Mouse (Mus musculus) gastrocnemius, postnatal 14 days (tissue): ENCODE results near the gene Akap7. TPM values are rescaled to one million over a fixed set of nuclear protein-coding genes. Genes with fewer than 3 reads are reported as not detected.

ENCODE experiments used
- DNase-seq: peaks from one replicate; pipeline ENCODE4 v3.0.0; 2021; ENCODE audit warnings: mixed read lengths
- intact Hi-C: fragments of 180-260 bp; cut with DNase I; formaldehyde crosslinking; loops from one replicate; pipeline ENCODE4 v1.15.1; 2025; ENCODE audit warnings: low total_unique reads
- total RNA-seq, 2 experiments: library from RNA; stranded (reverse); gene quantifications; 2 replicates each; pipeline ENCODE4 v1.2.3; 2021

Gene Akap7
- total RNA-seq, 2 experiments from 2014 or later, result 36.8 to 41.5 TPM

DNA sequence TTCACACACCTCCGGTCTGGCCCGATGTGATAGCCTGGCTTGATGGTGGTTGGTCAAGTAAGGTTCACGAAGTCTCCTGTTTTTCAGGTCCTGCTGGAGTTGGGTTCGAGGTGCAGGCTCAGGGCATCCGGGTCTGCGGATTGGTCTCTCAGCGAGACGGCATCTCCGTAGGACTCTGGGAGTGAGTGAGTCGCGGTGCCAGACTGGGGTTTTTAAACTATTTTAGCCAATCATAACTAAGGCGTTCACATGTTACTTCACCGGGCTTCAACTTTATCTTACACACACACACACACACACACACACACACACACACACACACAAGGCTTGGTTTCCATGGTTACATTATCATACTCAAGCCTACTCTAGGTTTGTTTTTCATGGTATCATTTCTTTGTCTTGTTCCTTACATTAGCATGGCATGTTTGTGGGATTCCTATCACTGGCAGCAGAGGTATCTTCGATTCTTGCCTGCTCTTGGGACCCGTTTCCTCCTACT, 8.6 kb downstream of the Akap7 start:
- DNase-seq, result no peak
- intact Hi-C loops, result no loop called here

DNA sequence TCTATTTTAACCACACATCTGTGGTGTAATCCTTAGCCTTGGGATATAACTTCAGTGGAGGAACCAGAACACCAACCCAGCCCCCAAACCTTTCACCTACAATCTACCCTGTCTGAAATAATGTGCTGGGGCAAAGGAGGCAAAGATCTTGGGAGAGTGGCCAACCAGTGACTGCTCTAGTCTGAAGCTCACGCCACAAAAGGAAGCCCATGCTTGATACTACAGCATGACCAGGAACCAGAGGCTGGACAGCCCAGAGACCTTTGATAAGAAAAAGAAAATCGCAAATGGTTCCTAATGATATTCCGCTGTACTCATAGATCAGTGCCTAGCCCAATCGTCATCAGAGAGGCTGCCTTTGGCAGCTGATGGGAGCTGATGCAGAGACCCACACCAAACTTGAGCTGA, 9.4 kb downstream of the Akap7 start:
- intact Hi-C loops, result no loop called here

DNA sequence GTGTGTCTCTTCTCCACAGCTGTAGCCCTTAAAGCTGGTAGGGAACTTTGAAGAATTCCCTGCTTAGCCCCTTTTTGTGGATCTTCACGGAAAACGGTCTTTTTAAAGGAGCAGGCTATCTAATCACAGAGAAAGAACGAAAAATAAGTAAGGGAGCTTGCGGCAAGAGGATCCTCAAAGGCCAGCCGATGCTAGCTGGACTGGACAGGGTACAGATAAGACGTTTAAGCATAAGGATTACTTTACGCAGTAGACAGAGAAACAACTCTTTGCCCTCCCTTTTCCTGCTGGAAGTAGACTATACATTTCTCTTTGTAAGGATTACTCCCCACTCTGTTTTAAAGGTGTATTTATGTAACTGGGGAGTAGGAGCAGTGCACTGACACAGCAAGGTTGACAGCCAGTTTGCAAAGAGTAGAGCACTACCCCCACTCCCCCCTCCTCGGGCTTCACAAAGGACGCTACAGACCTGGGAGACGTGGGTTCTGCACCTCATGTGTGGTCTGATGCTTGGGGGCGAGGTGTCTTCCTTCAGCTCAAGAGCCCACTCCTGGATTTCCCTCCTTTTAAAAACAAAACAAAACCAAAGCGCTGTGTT, 9.9 kb downstream of the Akap7 start:
- DNase-seq, result no peak
- intact Hi-C loops, result no loop called here

More for the DNA sequence above, 9.4 kb downstream of the Akap7 start:
- no peak for DNase-seq

DNA sequence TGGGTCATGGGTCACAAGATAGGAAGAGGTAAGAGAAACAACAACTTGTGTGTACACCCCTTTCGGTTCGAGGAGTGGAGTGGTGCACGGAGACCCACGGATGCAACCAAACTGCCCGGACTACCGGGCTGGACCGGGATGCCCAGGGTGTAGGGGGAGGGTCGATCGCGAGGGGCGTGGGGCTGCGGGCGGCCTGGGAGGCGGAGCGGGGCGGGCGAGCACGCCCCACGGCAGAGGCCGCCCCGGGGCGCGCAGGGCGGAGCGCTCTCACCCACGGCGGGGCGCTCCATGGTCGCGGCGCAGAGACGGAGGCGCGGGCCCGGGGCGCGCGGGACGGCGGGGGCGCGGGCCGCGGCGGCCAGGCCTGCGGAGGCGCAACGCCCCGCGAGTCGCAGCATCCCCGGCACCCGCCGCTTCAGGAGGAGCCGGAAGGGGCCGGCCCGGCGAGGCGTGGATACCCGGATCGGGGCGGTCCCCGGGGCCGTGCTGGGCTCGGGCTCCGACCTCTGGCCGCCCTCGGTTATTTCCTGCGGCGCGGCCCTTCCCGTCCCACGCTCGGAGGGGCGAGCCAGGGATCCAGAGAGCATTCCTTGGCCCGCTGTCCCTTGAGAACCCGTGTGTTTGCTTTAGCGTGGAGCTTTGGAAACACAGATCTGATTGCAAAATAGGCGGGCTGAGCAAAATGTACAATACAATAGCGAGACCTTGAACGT, 10.9 kb downstream of the Akap7 start:
- intact Hi-C loops, result no loop called here
- DNase-seq, result peak; percentile 95

DNA sequence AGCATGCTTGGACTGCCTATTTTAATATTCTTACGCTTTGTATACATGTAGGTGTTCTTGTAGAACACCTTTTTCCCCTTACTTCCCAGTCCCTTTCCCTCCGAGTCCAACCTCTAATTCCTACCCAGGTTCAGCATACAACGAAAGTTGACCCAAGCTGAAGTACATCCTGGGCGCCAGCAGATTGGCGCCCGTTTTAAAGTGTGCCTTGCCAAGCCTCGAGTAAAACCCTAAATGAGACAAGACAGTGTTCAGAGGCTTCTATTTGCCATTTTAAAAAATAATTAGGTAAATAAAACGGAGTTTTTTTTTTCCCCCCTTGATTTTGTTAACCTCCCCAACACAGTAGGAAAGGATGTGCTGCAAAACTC, 11.4 kb downstream of the Akap7 start:
- DNase-seq, result no peak

DNA sequence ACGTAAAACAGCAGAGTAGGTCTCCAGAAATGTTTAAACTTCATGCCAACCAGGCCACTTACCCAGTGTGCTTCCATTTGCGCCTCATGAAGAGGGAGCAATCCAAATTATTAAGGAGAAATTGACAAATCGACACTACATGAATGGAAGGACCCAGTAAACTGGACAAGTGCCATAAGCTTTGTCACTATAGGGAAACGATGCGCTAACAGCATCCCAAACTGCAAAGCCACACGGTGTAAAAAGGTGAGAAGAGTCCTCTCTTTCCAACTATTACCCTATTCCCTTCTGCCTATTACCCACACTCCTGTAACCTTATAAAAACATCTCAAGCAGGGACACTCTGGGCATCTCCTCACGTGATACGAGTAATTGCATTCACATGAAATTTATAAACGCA, 11.8 kb downstream of the Akap7 start:
- no peak for DNase-seq
- intact Hi-C loops, result no loop called here

More for the DNA sequence above, 11.4 kb downstream of the Akap7 start:
- intact Hi-C loops, result no loop called here

DNA sequence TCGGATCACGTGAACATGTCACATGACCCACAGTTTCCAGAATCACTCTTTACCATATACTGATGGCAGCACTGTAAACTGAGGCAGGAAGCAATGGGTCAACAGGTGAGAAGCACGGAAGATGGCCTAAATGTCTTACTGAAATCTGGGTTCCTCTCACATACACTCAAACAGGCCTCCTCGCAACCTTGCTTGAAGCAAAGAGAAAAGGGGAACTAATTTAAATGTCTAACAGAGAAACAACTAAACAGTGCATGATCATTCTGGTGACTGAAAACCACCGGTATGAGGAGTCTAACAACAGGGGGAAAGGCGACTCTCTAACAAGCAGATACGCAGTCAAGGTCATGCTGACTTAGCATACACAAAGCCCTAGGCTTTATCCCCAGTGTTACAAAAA, 12.7 kb downstream of the Akap7 start:
- DNase-seq, result no peak
- intact Hi-C loops, result no loop called here

DNA sequence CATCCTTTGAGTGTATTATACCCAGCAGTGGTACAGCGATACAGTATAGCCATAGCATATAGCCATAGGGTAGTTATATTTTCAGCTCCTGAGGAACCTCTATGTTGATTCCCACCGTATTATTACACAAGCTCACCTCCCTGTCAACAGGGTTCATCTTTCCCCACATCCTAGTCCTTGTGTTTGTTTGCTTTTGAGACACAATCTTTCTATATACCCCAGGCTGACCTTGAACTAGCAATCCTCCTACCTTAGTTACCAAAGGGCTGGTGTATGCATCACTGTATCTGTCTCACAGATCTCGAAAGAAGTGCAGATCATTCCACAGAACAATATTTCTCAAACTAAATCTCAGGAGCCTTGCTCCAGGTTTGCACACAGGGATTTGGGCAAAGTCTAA, 13.9 kb downstream of the Akap7 start:
- DNase-seq, result no peak
- intact Hi-C loops, result no loop called here

DNA sequence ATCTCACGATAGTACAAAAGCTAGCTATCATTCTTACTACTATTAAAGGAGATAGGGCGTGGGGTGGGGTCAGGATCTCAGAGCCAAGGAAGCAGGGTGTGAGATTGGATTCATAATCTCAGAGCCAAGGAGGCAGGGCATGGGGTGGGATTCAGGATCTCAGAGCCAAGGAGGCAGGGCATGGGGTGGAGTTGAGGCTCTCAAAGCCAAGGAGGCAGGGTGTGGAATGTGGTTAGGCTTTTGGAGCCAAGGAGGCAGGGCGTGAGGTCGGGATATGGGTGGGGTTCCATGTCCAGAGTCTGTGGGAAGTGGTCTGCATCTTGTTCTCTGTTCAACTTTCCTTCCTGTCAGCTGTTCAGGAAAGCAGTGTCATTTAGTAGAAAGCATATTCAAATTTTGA, 16.6 kb downstream of the Akap7 start:
- intact Hi-C loops, result no loop called here
- DNase-seq, result peak; percentile 53

DNA sequence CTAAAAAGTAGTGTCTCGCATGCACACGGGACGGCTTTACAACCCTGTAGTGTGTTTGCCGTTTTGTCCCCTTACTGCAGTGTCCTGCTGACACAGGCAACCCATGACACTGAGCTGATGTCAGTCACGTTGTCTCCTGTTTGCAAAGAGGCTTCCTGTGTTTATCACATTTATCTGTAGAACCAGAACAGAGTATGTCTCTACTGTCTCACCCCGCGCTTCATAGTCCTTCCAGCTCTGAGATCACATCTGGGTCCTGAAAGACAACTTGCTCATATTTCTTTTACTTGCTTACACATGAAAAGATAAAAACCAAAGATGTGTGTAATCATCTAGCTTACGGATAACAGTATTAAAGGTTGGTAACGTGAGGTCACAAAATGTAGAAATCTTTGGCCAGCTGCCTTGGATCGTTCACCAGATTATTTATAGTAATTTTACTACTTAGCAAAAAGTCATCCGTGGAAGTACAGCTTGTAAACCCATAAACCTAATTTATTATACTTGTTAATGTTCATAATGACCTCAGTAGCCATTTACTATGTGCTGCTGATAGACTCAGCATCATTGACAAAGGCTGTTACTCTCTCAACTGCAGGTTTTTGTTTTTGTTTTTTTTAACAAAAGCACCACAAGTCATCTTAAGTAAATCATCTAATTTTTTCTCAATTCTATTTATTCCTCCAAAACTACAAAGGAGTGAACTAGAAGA, 22.4 kb downstream of the Akap7 start:
- intact Hi-C loops, result no loop called here
- no peak for DNase-seq

DNA sequence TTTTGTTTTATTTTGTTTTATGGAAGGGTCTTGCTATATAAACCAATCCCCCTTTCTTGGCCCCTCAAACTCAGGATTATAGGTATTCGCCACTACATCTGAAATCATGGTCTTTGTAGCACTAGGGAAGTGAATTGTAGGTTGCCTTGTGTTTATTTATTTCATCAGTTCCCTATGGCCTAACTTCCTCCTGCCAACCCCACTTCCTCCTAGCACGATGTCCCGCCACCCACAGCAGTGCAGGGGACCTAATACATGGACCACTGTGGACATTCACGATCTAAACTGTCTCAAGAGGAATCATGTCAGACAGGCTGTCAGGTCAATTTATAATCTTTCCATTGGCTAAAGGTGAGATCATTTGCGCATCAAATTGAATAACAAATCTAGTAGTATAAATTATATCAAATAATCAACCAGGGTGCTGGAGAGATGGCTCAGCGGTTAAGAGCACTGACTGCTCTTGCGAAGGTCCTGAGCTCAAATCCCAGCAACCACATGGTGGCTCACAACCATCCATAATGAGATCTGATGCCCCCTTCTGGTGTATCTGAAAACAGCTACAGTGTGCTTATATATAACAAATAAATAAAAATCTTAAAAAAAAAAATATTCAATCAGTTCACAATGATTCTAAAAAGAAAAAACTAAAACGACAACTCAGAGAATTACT, 23.1 kb downstream of the Akap7 start:
- intact Hi-C loops, result no loop called here
- DNase-seq, result no peak

DNA sequence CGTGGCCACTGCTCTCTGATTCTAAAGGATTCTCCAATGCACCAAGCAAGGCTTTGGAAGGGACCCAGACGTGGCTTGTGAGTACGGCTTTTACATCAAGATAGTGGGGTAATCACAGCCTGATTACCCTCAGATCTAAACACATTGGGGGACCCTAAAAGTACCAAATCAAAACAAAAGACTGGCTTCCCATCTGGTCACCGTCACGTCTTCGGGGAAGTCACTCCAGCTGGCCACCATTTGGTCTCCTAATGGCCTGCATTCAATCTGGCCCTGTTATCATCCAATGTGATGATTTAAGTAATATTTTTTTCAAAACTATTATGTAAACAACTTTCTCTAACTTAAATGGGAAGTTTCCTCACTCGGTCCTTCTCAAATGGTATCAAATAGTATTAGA, 24.3 kb downstream of the Akap7 start:
- DNase-seq, result no peak
- intact Hi-C loops, result no loop called here

DNA sequence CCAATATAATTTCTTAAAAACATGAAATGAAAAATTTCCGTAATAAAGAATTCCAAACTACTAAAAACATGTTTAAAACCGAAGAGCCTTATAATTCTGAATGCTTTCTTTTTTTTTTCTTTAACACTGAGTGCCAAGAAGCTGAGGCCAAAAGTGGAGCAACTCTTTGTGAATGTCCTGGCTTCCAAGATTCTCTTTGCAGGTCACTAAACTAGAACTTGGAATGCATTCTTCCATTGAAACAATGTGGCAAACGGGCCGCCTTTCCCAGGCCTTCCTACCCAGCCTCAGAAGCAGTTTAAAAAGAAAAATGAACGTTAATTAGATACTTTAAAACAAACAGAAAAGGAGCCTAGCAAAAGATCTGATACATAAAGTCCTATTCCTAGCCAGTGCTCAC, 27.5 kb downstream of the Akap7 start:
- no peak for DNase-seq
- intact Hi-C loops, result no loop called here

DNA sequence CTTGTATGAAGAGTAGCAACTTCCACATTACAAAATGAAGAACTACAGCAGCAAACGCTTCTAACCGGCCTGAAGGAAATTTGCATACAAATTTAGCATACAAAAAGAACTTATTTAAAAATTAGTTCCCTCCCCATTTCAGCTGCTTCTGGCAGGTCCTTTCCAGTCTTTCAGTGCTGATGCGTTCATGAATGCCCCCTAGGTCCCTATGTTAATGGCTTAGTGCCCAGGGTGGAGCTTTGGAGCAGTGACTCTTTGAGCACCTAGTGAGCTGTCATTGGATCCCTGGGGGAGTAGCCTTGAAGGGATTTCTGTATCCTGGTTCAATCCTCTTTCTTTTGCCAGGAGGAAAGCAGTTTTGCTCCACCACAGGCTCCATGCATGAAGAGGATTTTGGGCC, 28.3 kb downstream of the Akap7 start:
- no peak for DNase-seq
- intact Hi-C loops, result no loop called here

DNA sequence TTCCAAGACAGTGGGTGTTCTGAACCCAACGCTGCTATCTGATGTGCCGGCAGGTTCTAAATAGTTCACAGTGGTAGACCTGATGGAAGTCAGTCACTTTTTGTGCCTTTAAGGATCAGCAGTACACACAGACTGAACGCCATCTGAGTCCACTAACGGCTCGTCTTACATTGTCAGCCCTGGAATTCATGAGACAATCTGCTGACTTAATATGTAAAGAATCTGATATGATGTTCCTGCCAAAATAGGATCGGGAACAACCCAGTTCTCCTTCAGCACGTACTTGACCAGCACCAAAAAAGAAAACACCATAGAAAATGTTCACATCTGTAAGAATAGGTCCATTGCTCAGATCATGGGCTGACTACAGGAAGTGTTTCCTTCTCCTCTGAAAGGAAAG, 32.2 kb downstream of the Akap7 start:
- intact Hi-C loops, result no loop called here
- no peak for DNase-seq

DNA sequence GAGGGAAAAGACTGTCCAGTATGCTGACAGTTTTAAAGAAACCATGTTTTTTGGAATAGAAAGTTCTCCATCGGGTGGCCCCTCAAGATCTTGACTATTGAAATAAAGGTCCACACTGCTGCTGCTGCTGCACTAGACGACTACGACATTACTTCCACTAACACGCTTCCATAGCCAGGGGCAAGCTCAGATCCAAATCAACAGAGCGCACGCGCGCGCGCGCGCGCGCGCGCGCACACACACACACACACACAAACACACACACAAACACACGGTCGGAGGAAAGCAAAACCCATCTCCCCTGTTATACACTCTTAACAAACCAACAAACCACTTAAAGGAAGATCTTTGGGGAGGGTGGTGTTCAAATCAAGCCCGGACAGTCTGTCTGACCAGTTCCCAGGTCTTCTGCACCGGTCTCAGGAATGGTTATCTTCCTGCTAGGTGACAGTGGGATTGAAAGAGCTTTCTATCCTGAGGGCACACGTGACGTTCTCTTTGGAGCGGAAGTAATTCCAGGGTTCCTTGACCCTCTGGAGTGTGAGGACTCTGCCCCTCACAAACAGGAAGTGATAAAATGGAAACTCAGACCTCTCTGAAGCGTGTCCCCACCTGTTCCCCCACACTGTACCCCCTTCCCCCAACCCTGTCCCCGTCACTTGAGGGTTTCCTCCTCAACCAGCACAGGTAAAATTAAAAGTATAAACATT, 32.9 kb downstream of the Akap7 start:
- DNase-seq, result no peak
- intact Hi-C loops, result no loop called here

DNA sequence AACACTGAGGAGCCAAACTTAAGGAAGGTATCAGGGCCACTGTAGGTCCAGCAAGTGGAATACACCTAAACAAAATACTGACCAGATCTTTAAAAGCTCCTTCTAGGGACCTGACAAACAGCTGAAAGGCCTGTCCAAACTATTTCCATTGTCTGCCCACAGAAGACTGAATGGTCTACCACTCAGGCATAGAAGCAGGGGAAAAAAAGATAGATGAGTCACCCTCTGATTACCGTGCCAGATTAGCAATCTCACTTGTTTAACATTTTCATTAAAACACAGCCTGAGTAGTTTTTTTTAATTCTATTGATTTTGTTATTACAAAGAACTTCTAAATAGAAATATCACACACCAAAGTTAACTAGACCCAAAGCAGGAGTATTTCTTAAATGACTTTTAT, 33.9 kb downstream of the Akap7 start:
- DNase-seq, result no peak
- intact Hi-C loops, result no loop called here

DNA sequence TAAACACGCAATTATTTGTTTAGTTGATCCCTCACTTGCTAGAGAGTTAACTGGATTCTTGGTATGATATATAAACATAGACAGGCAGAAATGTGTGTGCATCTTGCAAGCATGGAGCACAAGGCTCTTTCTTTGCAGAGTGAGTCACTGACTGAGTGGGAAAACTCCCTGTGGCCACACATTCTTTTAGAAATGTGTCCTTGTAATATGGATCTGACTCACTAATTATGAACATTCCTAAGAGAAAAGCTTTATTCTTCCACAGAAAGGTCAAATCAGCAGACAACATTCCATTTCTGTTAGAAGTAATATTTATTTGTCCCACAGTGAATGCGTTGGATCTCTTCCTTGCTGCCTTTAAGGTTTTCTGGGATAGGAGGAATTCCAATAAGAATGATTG, 35.9 kb downstream of the Akap7 start:
- intact Hi-C loops, result no loop called here
- DNase-seq, result no peak

DNA sequence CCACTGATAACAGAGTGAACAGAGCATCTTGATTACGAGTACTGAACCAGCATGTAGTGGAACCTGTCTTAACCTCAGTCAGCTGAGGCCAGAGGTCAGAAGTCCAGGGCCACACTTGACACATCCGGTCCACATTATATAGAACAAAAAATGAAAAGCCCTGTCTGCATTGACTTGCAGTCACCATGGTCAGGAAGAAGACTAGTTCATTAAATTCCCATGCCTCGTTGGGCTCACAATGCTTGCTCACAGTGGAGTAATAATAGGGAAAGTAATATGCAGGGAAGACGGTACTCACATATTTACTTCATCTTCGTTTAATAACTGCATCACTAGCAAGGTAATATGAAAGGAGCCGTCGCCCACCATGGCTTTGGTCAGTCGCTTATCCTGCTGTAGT, 36.5 kb downstream of the Akap7 start:
- intact Hi-C loops, result no loop called here
- no peak for DNase-seq
